8 mouse cellular contexts compared by ENCODE assay signal in genomic region chr11:120240206-120240605, GRCm38 (mm10). TPM values are rescaled to one million over a fixed set of nuclear protein-coding genes. Genes with fewer than 3 reads are reported as not detected.
DNase-seq lines count a peak whose midpoint lies in the region; ATAC-seq lines count a peak whose summit lies in the region.

No protein-coding gene starts in this region.

- peak; percentile 29 for ATAC-seq in hindbrain, embryonic 12.5 days (ENCODE audit: low FRiP score)
- peak; percentile 54 for ATAC-seq in stomach, embryonic 14.5 days (ENCODE audit: insufficient number of reproducible peaks, insufficient read depth, low FRiP score, low read depth)

- WGBS in hindbrain, embryonic 12.5 days: 0% methylated on average over 10 of the region's 10 CpGs
- WGBS in stomach, embryonic 14.5 days: under 1% methylated on average over 10 of the region's 10 CpGs

- no peaks in the 10 kb centered on the region for H3K27me3 ChIP-seq in hindbrain, embryonic 12.5 days
- no peaks in the 10 kb centered on the region for H3K27me3 ChIP-seq in stomach, embryonic 14.5 days (ENCODE audit: control insufficient read depth, insufficient read depth, low read length)

- peak overlapping the region; percentile 99 for H3K27ac ChIP-seq in hindbrain, embryonic 12.5 days
- H3K27ac ChIP-seq in stomach, embryonic 14.5 days (ENCODE audit: low read length): peak overlapping the region; percentile 83

- peak overlapping the region; percentile 100 for H3K9ac ChIP-seq in hindbrain, embryonic 12.5 days
- no peak overlapping the region; the same call in 1 of the 2 replicates for H3K9ac ChIP-seq in stomach, embryonic 14.5 days (replicated peaks; ENCODE audit: low read depth, low read length)

- peak overlapping the region; percentile 73 for H3K4me2 ChIP-seq in hindbrain, embryonic 12.5 days (replicated peaks)
- peak overlapping the region; percentile 98 for H3K4me2 ChIP-seq in stomach, embryonic 14.5 days (replicated peaks; ENCODE audit: low read depth, low read length)

- H3K36me3 ChIP-seq in hindbrain, embryonic 12.5 days: 0 out of 2 replicates have a peak, but pooled peaks cover 11% of the 10 kb centered on the region
- H3K36me3 ChIP-seq in stomach, embryonic 14.5 days (ENCODE audit: control insufficient read depth, insufficient read depth, low read length): no peaks in the 10 kb centered on the region

- no peaks in the 10 kb centered on the region for H3K9me3 ChIP-seq in hindbrain, embryonic 12.5 days (replicated peaks)
- no peaks in the 10 kb centered on the region for H3K9me3 ChIP-seq in stomach, embryonic 14.5 days (ENCODE audit: control insufficient read depth, low read depth, low read length)

- H3K4me1 ChIP-seq in hindbrain, embryonic 12.5 days: peaks cover 65% of the 10 kb centered on the region
- H3K4me1 ChIP-seq in stomach, embryonic 14.5 days (ENCODE audit: control insufficient read depth, insufficient read depth, low read length): peaks cover 58% of the 10 kb centered on the region

- peak; percentile 92 for DNase-seq in NIH3T3 (ENCODE audit: low read depth)
- DNase-seq in cerebellum, adult 9-11 months: peak; percentile 81
- peak; percentile 57 to 68 for DNase-seq in frontal cortex, postnatal 25 days (ENCODE audit: low spot score in 2 of 2)
- DNase-seq in layer of hippocampus, postnatal 25 days (ENCODE audit: extremely low spot score in 1 of 2, low spot score in 1 of 2): peak; percentile 55 to 68
- peak; percentile 75 for DNase-seq in lung, postnatal 25 days (ENCODE audit: low spot score)
- no peak for DNase-seq in thymus, adult 18-20 months

- peak overlapping the region; percentile 79 for H3K4me3 ChIP-seq in hindbrain, embryonic 12.5 days
- H3K4me3 ChIP-seq in stomach, embryonic 14.5 days (ENCODE audit: low read depth, low read length): peak overlapping the region; percentile 10

RNA-seq across cellular contexts. Expression of gene Bahcc1, which starts 7.5 kb away (rescaled TPM):
- polyA plus RNA-seq in hindbrain, embryonic 12.5 days (2016; fragmentation: Nextera tagmentation; extraction: Ambion mirVana): 21.9 and 23.8 TPM in 2 replicates
- 10 to 100 TPM; 17.7 to 22.6 TPM for total RNA-seq in layer of hippocampus, postnatal 25 days (2021)
- 12.2 and 13.4 TPM in 2 replicates for polyA plus RNA-seq in stomach, embryonic 14.5 days (2014; fragmentation: Nextera tagmentation; extraction: Ambion mirVana)

Comparison
In these comparisons a context has a peak if more than half of its experiments do, and no peak if none do; other contexts are left out.
1. DNase-seq: peak in NIH3T3 (single experiment), cerebellum, adult 9-11 months (single experiment), frontal cortex, postnatal 25 days (2 of 2), layer of hippocampus, postnatal 25 days (2 of 2) and lung, postnatal 25 days (single experiment); none in thymus, adult 18-20 months (0 of 2).